Mouse (Mus musculus) heart, embryonic 14.5 days (tissue): ENCODE measurements around the gene Stk40. TPM values are rescaled to one million over a fixed set of nuclear protein-coding genes. Genes with fewer than 3 reads are reported as not detected.

ENCODE experiments used
- ATAC-seq: fragments of 200-750 bp; cut with Nextera tagmentation; 2 replicates; pipeline ENCODE4 v1.8.0; 2017; ENCODE audit warnings: low read depth, moderate TSS enrichment; ENCODE audit not compliant: insufficient number of reproducible peaks, insufficient read depth, low FRiP score
- H3K27ac ChIP-seq, 2 experiments: fragments of 200-500 bp in 1 of 2; fragments of 300-500 bp in 1 of 2; sonication (generic) in 1 of 2; replicated peaks in 1 of 2; 2 replicates each; pipeline ENCODE4 v1.5.1; 2012 to 2014; ENCODE audit warnings: low read depth in 2 of 2, low read length in 2 of 2, control low read depth in 1 of 2, mild to moderate bottlenecking in 1 of 2, mixed read lengths in 1 of 2; ENCODE audit not compliant: control insufficient read depth in 1 of 2, insufficient read depth in 1 of 2
- H3K27me3 ChIP-seq: fragments of 300-500 bp; sonication (generic); 2 replicates; pipeline ENCODE4 v1.6.1; 2014; ENCODE audit warnings: mild to moderate bottlenecking, low read length, control low read depth; ENCODE audit not compliant: control insufficient read depth, insufficient read depth
- H3K36me3 ChIP-seq: fragments of 300-500 bp; sonication (generic); 2 replicates; pipeline ENCODE4 v1.6.1; 2014; ENCODE audit warnings: mild to moderate bottlenecking, control low read depth, low read length, mixed read lengths; ENCODE audit not compliant: control insufficient read depth, insufficient read depth
- H3K4me1 ChIP-seq, 2 experiments: fragments of 200-500 bp in 1 of 2; fragments of 300-500 bp in 1 of 2; sonication (generic) in 1 of 2; 2 replicates each; pipeline ENCODE4 v1.6.1; 2012 to 2014; ENCODE audit warnings: low read length in 2 of 2, control low read depth in 1 of 2, mixed read lengths in 1 of 2; ENCODE audit not compliant: control insufficient read depth in 2 of 2, insufficient read depth in 2 of 2
- H3K4me2 ChIP-seq: fragments of 300-500 bp; sonication (generic); 2 replicates; pipeline ENCODE4 v1.6.1; 2014; ENCODE audit warnings: mild to moderate bottlenecking, low read length
- H3K4me3 ChIP-seq, 2 experiments: fragments of 200-500 bp in 1 of 2; fragments of 300-500 bp in 1 of 2; sonication (generic) in 1 of 2; 2 replicates each; pipeline ENCODE4 v1.5.1; 2012 to 2014; ENCODE audit warnings: low read length in 2 of 2, mild to moderate bottlenecking in 2 of 2, control low read depth in 1 of 2, low read depth in 1 of 2, moderate library complexity in 1 of 2; ENCODE audit not compliant: control insufficient read depth in 1 of 2, insufficient read depth in 1 of 2
- H3K9ac ChIP-seq: fragments of 300-500 bp; sonication (generic); 2 replicates; pipeline ENCODE4 v1.6.1; 2014; ENCODE audit warnings: mild to moderate bottlenecking, low read length
- H3K9me3 ChIP-seq: fragments of 300-500 bp; sonication (generic); 2 replicates; pipeline ENCODE4 v1.6.1; 2016; ENCODE audit warnings: low read length, control low read depth; ENCODE audit not compliant: control insufficient read depth
- WGBS: fragments of 180-500 bp; shearing (Covaris S2); extraction: QIAGEN DNeasy Blood & Tissue Kit; methylation state at CpG from one replicate; pipeline ENCODE4 v1.1.7; 2014; 5-methylcytosine and 5-hydroxymethylcytosine counted together
- polyA plus RNA-seq: library from polyadenylated mRNA; unstranded; fragments of >200 nt; fragmentation: Nextera tagmentation; extraction: Ambion mirVana; gene quantifications from 2 replicates; pipeline ENCODE4 v1.2.1, GENCODE M21; 2014

The Stk40 gene
- 13.1 and 17.8 TPM in 2 replicates for polyA plus RNA-seq

DNA sequence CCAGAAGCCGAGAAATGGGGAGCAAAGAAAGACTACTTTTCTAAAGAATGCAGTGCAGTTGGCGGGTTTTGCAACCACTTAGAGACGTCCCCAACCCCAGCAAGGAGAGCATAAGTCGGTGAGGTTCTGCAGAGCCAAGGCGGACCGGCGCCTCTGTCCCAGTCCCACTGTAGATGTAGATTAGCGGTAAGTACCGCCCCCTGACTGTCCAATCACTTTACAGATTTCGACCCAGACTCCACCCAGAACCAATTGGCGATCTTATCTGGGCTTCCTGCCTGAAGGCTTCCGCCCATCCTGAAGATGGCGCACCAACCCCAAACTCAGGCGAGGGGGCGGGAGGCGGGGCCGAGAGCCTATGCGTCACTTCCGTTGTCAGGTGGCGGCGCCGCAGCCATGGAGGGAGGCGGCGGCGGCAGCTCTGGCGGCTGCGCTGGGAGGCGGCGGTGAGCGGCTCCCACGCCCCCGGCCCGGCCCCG, at the start of gene Stk40:
Gene Stk40, plus strand, starts transcription at position 368 of the 479 bp plus-strand sequence.
- Histone ChIP-seq H3K36me3 (peaks cover 11% of the 10 kb centered on the region), H3K4me3 (peak within 1 kb of the TSS; percentile 66 to 90), H3K4me2 (peak within 1 kb of the TSS; percentile 97), H3K9ac (peak within 1 kb of the TSS; percentile 94), H3K27me3 (no peaks in the 10 kb centered on the region), H3K9me3 (no peaks in the 10 kb centered on the region), H3K4me1 (peaks cover 42 to 53% of the 10 kb centered on the region in 2 experiments), H3K27ac (peak within 1 kb of the TSS; percentile 95 to 99)
- ATAC-seq: peak; percentile 90
- under 1% methylated on average over 34 of the region's 34 CpGs for WGBS

DNA sequence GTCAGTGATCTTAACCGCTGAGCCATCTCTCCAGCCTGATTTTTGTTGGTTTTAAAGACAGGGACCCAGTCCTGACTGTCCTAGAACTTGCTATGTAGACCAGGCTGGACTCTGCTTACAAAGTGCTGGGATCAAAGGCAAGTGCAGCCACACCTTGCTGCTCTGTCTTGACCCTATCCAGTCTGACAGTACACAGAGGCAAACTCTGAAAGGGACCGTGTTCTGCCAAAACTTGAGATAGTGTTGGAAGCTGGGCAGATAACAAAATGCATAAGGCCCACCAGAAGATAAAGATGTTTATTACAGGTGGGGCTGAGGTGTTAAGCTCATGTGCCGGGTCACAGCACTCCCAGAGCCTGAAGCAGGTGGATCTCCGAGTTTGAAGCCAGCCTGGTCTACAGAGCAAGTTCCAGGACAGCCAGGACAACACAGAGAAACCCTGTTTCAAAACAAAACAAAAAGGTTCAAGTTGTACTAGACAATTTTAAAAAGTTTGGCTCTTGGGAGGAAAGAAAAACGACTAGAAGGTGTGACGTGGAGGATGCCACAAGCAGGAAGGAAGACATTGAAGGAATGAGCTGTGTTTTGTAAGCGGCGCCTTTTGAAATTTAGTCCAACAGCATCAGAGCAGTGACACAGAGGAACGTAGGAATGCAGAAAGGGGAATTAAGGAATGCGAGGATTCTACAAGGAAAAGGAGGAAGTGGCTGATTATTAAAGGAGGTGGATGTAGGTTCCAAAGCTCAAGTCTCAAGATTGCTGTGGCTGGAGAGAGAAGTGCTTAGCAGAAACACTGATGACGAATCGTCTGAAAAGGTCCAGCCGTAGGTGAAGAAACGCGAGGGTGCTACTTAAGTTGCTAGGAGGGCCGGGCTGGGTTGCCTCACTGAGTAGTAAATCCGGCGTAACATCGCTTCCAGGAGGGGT, 46.3 kb upstream of the Stk40 start:
- Histone ChIP-seq H3K9me3 (no peaks in the 10 kb centered on the region), H3K4me3 (peak overlapping the region; percentile 72 to 88), H3K4me2 (peak overlapping the region; percentile 84), H3K36me3 (peaks cover 35% of the 10 kb centered on the region), H3K27me3 (no peaks in the 10 kb centered on the region), H3K27ac (peak overlapping the region in 1 of 2 experiments; percentile 24; a peak in 1 of 4 replicates), H3K4me1 (peaks cover 3 to 11% of the 10 kb centered on the region in 2 experiments; a peak in 2 of 4 replicates), H3K9ac (peak overlapping the region; percentile 75)
- no peak for ATAC-seq
- WGBS: 10% methylated on average over 19 of the region's 19 CpGs

DNA sequence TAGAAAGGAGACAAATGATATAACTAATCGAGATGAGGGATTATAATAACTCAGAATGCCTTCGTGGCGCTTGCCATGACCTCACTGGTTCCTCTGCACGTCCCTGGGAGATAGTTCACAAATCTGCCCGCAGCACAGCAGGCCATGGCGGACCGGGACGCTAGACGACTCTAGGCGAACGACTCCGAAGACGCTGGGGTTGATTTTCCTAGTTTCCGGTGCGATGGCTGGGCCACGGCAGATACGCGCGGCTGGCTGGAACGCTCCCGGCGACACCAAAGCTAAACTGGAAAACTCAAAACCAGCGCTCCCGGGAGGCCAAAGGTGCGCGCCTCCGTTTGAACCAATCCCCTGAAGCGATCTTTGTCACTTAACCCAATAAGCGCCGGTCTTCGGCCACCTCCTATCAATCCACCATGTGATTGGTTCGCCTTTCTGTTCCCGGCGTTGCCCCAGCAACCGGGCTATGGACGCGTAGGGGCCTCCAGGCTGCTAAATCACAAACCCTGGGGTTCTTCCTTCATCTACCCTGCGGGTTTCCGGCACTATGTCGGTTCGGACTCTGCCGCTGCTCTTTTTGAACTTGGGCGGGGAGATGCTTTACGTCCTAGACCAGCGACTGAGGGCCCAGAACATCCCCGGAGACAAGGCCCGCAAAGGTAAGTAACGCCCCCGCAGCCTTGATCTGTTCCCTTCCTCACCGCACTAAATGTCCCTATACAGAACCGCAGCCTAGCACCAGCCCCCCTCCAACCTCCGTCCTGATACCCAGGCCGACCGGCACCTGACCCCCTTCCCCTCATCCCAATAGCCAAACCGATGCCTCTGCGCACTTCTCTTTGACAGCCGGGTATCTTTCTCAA, 45.4 kb upstream of the Stk40 start, which contains the start of gene Oscp1:
Gene Oscp1, plus strand, starts transcription at position 432 of the 863 bp plus-strand sequence.
- Histone ChIP-seq H3K4me3 (peak within 1 kb of the TSS; percentile 72 to 88), H3K4me1 (peaks cover 3 to 11% of the 10 kb centered on the region in 2 experiments; a peak in 2 of 4 replicates), H3K36me3 (peaks cover 29% of the 10 kb centered on the region), H3K9ac (peak within 1 kb of the TSS; percentile 75), H3K27ac (peak within 1 kb of the TSS; percentile 18 to 24; a peak in 2 of 4 replicates), H3K4me2 (peak within 1 kb of the TSS; percentile 84), H3K27me3 (no peaks in the 10 kb centered on the region), H3K9me3 (no peaks in the 10 kb centered on the region)
- WGBS: under 1% methylated on average over 57 of the region's 57 CpGs
- ATAC-seq: peak; percentile 89

DNA sequence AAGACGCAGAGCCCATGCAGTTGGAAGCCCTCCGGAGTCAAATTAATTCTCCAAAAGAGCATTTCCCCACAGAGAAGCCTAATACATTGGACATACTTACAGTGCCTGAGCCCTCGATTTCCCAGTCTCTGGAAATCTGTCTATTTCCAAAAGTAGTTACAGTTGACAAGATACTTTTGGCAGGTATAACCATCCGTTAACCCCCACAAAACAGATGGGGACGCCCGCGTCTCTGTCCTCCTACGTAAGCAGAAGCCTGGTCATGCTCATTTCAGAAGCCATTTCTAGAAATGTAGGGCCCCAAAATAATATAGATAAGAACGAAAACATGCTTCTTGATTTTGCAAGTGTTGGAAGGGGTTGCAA, 44.8 kb upstream of the Stk40 start:
- Histone ChIP-seq H3K27me3 (no peaks in the 10 kb centered on the region), H3K4me2 (peak overlapping the region; percentile 84), H3K9ac (peak overlapping the region; percentile 75), H3K4me1 (peaks cover 3 to 11% of the 10 kb centered on the region in 2 experiments; a peak in 2 of 4 replicates), H3K4me3 (peak overlapping the region; percentile 72 to 88), H3K9me3 (no peaks in the 10 kb centered on the region), H3K36me3 (peaks cover 23% of the 10 kb centered on the region), H3K27ac (no peak overlapping the region)
- WGBS: 44% methylated on average over 9 of the region's 9 CpGs
- no peak for ATAC-seq

DNA sequence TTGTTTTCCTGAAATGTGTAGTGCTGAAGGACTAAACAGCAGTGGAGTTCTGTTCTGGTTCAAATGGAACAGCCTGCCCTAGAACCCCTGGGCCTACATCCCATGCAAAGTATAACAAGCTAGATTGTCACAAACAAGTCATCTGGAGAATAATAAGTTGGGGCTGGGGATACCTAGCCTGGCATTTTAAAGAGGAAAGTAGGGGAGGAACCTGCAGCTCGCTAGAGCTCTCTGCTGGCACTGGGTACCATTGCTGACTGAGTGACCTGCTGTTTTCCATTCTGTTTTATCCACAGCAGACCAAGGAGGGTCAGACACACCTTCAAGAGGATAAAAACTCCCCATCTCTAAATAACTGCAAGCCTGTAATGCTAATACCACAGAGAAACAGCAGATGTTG, 40.9 kb upstream of the Stk40 start:
- Histone ChIP-seq H3K4me3 (no peak overlapping the region), H3K9me3 (no peaks in the 10 kb centered on the region), H3K4me1 (peaks cover 0 to 4% of the 10 kb centered on the region in 2 experiments; a peak in 3 of 4 replicates), H3K36me3 (no peaks in the 10 kb centered on the region), H3K27ac (no peak overlapping the region), H3K9ac (no peak overlapping the region), H3K27me3 (no peaks in the 10 kb centered on the region), H3K4me2 (no peak overlapping the region)
- WGBS: 45% methylated on average over 1 of the region's 1 CpGs
- ATAC-seq: no peak

DNA sequence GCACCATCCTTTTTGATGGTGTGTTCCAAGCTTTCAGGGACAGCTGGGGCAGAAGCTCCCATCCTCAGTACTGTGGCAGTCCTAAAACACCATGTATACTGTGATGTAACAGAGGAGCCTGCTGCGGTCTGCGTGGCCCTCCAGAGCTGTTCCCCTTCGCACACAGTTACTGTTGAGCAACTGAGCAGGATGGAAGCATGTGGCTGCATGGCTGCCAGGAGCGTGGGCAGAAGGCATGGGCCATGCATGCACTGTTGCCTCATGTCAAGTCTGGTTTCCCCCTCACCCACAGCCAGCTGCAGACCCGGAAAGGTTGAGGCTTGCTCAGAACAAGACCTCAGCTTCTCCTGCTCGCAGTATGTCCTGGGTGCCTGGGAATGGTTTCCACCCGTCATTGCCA, 38.5 kb upstream of the Stk40 start:
- 72% methylated on average over 7 of the region's 7 CpGs for WGBS
- no peak for ATAC-seq
- Histone ChIP-seq H3K9me3 (no peaks in the 10 kb centered on the region), H3K27me3 (no peaks in the 10 kb centered on the region), H3K36me3 (no peaks in the 10 kb centered on the region), H3K27ac (no peak overlapping the region), H3K9ac (no peak overlapping the region), H3K4me3 (no peak overlapping the region), H3K4me2 (no peak overlapping the region), H3K4me1 (no peaks in the 10 kb centered on the region; a peak in 1 of 4 replicates)

DNA sequence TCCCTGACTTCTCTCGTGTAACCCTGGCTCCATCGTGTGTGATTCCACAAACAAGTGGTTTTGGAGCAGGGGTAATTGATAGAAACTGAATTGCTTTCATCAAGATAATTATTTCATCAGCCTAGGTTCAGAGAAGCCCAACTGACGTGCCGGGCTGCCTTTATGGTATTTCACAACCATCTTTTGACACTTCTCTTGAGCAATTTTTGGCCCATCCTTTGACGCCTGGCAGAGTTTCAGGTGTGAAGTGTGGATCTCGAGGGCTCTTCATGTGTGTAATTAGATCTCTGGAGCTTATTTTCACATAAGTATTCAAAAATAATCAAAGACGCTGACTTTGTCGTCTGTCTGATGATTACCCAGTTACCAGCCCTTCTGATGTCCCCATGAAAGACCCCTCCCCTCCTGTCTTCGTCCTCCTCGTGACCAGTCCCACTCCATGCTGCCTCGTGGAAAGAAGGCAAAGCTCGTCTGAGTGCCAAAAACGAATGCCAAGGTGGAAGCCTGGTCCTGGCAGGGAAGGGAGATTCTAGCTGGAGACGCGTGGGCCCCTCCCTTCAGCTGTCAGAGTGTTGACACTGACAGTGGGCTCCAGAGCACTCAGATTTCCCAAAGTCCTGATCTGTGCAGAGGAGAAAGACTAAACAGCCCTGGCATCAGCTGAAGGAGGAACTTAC, 36.2 kb upstream of the Stk40 start:
- Histone ChIP-seq H3K9me3 (no peaks in the 10 kb centered on the region), H3K36me3 (no peaks in the 10 kb centered on the region), H3K27ac (no peak overlapping the region), H3K4me3 (no peak overlapping the region), H3K9ac (no peak overlapping the region), H3K4me1 (no peaks in the 10 kb centered on the region; a peak in 1 of 4 replicates), H3K4me2 (no peak overlapping the region), H3K27me3 (no peaks in the 10 kb centered on the region)
- no peak for ATAC-seq
- WGBS: 59% methylated on average over 15 of the region's 15 CpGs
